Mouse (Mus musculus) urinary bladder, postnatal 4 days (tissue): ENCODE data around the gene Ros1.

Experiments
- DNase-seq, 2 experiments: peaks; one replicate each; pipeline ENCODE4 v3.0.0; 2021 to 2022; ENCODE audit warnings: low spot score in 2 of 2

Ros1 gene

DNA sequence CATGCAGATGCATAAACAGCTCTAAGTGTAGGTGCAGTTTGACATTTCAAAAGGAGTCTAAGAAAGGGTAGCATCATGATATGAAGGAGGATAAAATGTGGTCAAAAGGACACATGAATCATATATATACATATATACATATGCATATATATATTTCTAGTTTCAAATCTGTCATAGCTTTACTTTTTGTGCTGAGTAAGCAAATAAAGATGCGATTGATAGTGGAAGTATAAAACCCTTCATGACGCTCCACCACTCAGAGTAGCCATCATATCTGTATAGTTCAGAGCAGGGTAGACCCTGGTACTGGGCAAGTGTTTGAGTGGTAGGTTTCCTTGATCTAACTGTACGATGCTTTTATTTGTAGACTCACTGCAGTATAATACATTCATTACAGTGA is 35.3 kb downstream of the Ros1 start:
- no peak for DNase-seq

DNA sequence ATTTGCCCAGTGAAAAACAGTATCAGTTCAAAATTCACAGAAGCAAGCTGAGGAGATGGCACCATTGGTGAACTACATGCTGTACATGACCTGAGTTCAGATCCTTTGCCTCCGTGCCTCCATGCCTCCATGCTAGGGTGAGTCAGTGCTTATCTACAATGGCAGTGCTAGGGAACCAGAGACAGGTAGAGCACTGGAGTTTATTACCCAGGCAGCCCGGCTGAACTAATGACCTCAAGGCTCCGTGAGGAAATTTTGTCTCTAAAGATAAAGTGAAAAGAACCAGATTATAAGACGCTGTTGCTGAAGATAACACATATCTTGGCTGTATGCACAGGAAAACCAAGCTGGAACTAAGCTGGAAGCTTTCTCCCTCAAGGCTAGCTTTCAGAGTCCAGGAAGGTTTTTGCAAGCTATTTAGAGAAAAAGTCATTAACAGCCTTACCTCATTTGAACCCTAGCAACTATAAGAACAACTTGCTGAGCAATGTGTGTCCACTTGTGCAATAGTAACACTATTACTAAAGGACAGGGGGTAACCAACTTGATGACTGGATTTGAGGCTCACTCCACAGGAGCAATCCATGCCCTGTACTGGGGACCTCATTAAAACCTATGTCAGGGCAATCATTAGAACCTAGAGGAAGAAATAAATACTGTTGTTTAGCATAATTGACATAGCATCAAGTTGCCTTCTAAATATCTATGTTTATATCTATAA is 61.5 kb downstream of the Ros1 start:
- no peak for DNase-seq

GRCm38 (mm10) chr10:52130762-52131161 is 64.3 kb downstream of the Ros1 start:
- no peak for DNase-seq

DNA sequence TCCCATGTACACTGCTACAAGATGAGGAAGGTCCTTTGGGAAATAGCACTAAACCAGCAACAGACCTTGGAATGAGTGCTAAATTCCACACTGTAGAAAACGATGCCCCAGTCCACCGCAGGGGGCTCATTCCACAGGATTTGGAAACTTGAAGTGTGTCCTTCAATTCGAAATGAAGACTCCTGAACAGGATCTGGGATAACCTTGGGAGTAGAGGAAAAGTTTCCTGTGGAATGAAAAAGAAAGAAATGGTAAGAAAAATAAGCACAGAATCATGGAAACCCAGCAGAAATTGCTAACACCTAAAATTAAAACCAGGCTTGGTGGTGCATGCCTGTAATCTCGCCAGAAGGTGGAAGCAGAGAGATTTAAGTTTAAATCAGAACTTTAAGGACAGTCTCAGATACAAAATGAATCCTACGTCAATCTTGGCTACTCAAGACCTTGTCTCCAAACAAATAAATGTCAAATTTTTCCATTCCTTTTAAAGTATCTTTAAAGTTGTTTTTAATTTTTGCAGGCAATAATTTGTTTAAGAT is 66.1 kb downstream of the Ros1 start:
- no peak for DNase-seq

DNA sequence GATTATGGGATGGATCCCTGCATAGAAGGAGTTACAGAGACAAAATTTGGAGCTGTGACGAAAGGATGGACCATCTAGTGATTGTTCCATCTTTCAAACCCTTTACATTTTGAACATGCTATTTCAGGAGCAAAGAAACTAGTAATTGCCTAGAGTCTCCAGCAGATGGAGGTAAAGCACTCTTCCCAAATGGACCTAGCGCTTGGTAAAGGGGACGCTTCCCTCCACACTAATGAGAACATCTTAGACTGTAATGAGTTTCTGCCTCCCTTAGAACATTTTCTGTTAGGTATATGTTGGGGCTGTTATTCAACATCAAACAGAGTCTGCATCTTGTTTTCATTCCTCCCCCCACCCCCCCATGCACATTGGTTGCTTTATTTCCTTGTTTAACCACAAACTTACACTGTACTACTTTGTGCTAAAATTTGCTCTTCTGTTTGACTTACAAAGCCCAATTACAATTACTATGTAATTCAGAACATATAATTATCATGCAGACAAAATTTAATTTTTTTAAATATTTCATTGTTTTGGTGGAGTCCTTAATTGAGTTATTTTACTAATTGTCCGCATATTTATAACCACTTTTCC is 88.8 kb downstream of the Ros1 start:
- no peak for DNase-seq

DNA sequence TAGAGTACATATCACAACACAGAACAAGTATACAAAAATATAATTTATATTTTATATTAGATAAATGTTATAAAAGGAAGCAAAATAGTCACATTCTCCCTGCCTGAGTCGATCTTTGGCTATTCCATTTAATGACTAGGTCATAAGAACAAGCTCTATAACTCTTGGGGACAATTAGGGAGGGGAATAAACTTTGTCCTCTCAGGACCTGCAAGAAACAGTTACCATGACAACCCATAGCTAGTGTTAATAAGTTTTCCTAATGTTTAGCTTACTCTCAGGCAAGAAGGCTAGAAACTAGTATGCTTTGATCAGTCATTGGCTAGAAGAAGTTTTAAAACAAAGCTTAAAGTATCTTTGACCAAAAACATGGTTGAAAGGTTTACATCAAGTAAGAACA is 93.8 kb downstream of the Ros1 start:
- no peak for DNase-seq

GRCm38 (mm10) chr10:52092181-52092580 is 102.9 kb downstream of the Ros1 start:
- DNase-seq, result no peak

- no peak for DNase-seq
Observed at GRCm38 (mm10) chr10:52086681-52087080, 108.4 kb downstream of the Ros1 start.

DNA sequence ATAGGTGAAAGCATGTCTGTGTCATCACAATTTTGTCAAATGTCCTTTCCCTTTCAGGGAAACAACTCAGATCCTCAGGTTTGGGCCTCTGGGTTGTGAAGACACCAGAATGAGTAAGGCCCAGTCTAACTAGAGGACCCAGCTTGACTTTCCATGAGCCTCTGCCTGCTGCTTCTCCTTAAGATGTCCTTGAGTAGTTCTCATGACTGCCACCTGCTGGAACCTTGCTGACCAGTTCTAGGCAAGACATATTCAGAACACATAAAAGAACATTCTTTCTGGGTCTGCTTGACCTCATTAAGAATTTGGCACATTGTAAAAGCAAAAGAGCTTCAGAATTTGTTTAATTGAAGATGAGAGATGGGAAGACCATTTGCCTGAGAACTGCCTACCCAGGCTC is 122.6 kb downstream of the Ros1 start:
- DNase-seq, result no peak

DNA sequence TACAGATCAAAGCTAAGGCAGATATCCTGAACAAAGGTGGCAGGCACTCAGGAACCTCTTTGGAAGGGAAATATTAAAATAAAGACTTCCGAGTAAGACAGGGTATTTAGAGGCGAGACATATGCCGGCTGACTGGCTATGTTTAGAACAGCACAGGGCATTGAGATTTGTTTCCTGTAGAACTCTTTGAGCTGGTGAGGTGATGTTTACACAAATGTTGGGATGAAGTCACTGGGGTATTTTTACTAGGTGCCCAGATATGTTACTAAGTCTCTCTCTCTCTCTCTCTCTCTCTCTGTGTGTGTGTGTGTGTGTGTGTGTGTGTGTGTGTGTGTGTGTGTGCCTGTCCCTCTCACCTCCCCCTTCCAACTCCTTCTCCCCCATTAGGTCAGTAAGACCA is 146.8 kb downstream of the Ros1 start:
- DNase-seq, result no peak

DNA sequence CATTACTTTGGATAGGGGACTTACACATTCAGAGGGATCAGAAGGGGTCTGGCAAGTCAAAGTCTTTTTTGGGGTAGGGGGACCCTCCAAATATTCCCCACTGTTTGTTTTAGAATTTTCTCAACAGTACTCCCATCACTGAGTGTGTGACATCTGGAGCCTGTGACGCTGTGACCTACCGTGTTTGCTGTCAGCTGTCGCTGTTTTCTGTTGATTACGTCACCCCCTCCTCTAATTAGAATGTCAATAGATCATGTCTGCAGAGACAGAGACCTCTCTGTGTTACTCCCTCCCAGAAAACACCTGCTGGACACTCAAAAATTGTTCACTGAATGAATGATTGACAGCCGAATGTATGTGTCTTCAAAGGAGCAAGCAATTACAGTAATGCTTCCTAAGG is 152.0 kb downstream of the Ros1 start:
- no peak for DNase-seq

GRCm38 (mm10) chr10:52039392-52039791 is 155.7 kb downstream of the Ros1 start:
- no peak for DNase-seq

DNA sequence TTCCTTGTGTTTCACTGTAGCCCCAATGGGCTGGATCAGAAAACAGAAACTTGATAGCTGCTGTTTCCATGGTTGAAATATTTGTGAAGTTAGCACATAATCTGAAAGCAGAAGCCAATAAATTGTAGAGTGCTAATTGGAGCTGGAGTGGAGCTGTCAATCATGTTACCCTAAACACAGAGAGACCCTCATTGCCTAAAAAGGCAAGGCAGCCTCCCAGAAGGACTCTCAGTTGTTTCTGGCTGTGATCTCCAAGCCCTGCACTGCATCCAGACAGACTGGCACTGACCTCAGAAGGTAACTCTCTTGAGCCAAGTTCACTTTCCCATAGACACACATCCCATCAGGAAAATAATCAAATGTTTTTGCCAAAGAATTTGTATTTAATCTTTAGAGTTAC is 161.3 kb downstream of the Ros1 start:
- DNase-seq, result no peak

- no peak for DNase-seq
Observed at GRCm38 (mm10) chr10:52029421-52030080, 165.5 kb downstream of the Ros1 start.

DNA sequence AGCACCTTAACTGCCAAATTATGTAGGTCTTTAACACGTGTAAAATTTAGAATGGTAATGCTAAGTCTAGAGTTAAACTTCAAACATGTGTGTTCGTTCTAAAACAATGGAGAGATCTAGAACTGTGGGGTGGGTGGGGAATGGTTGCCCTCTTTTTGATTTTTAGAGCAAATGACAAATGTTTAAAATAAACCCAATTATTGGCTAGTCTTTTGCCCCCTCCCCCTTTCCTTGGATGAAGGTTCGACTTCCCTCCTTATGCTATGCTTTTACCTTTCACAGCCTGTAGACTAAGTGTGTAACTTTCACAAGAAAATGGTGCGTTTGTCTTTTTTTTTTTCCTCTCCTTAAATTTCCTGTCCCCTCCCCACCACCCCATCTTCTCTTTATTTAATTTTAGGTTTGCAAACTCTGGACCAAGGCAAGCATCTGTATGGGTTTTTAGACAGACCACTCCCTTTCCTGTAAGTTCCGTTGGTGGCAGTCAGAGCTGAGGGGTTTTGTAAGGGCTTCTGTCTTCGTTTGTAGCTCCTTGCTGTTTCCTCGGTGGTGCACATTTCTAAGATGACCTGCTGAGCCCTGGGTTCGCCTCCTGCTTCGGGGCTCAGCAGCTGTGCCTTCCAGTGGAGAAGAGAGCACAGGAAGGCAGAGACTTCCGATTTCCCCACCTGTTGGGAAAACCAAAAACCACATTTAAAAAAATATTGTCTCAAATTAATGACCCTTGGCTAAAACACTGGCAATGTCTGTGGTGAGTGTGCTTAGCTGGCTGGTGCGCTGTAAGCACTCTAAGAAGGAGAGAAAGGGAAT is 166.3 kb downstream of the Ros1 start:
- no peak for DNase-seq

- DNase-seq, result no peak
Observed at GRCm38 (mm10) chr10:52027161-52028035, 167.6 kb downstream of the Ros1 start.

GRCm38 (mm10) chr10:52025821-52026220 is 169.2 kb downstream of the Ros1 start:
- DNase-seq, result no peak

GRCm38 (mm10) chr10:52025291-52025690 is 169.8 kb downstream of the Ros1 start:
- DNase-seq, result no peak

- DNase-seq, result no peak
Observed at GRCm38 (mm10) chr10:52024053-52024410, 171.0 kb downstream of the Ros1 start.

GRCm38 (mm10) chr10:52023213-52024052 is 171.6 kb downstream of the Ros1 start:
- DNase-seq, result no peak
